Mouse (Mus musculus): ENCODE data around the gene Erp44.

The Erp44 gene

GRCm38 (mm10) chr4:48279498-48280134, at the start of gene Erp44, which contains the start of gene Invs:
TSS of gene Erp44 (minus strand) at chr4:48279558.
TSS of gene Invs (plus strand) at chr4:48279760.
- DNase-seq (ENCODE audit: low spot score in 2 of 2): peak; percentile 89 to 94

GRCm38 (mm10) chr4:48328042-48328441, 48.7 kb upstream of the Erp44 start:
- no peak for DNase-seq (ENCODE audit: low spot score in 2 of 2)

- DNase-seq (ENCODE audit: low spot score in 2 of 2): no peak
These were observed 47.8 kb upstream of the Erp44 start for GRCm38 (mm10) chr4:48327192-48327591.

GRCm38 (mm10) chr4:48322095-48322494, 42.7 kb upstream of the Erp44 start:
- no peak for DNase-seq (ENCODE audit: low spot score in 2 of 2)

GRCm38 (mm10) chr4:48321276-48321675, 41.9 kb upstream of the Erp44 start:
- DNase-seq (ENCODE audit: low spot score in 2 of 2): no peak

GRCm38 (mm10) chr4:48316036-48316435, 36.7 kb upstream of the Erp44 start:
- DNase-seq (ENCODE audit: low spot score in 2 of 2): no peak

- DNase-seq (ENCODE audit: low spot score in 2 of 2): no peak
These were observed 35.5 kb upstream of the Erp44 start for GRCm38 (mm10) chr4:48314814-48315213.

GRCm38 (mm10) chr4:48287086-48287757, 7.9 kb upstream of the Erp44 start:
- no peak for DNase-seq (ENCODE audit: low spot score in 2 of 2)

- no peak for DNase-seq (ENCODE audit: low spot score in 2 of 2)
These were observed 1.8 kb upstream of the Erp44 start for GRCm38 (mm10) chr4:48281121-48281520.

GRCm38 (mm10) chr4:48278757-48279497, 431 bp downstream of the Erp44 start:
- peak; percentile 6 to 26 for DNase-seq (ENCODE audit: low spot score in 2 of 2)

- DNase-seq (ENCODE audit: low spot score in 2 of 2): no peak
These were observed 2.3 kb downstream of the Erp44 start for GRCm38 (mm10) chr4:48277011-48277410.

- no peak for DNase-seq (ENCODE audit: low spot score in 2 of 2)
These were observed 3.6 kb downstream of the Erp44 start for GRCm38 (mm10) chr4:48275736-48276135.

GRCm38 (mm10) chr4:48273119-48273829, 6.1 kb downstream of the Erp44 start:
- no peak for DNase-seq (ENCODE audit: low spot score in 2 of 2)

GRCm38 (mm10) chr4:48271838-48272237, 7.5 kb downstream of the Erp44 start:
- no peak for DNase-seq (ENCODE audit: low spot score in 2 of 2)

GRCm38 (mm10) chr4:48270532-48270931, 8.8 kb downstream of the Erp44 start:
- DNase-seq (ENCODE audit: low spot score in 2 of 2): no peak

GRCm38 (mm10) chr4:48268127-48268526, 11.2 kb downstream of the Erp44 start:
- no peak for DNase-seq (ENCODE audit: low spot score in 2 of 2)

- no peak for DNase-seq (ENCODE audit: low spot score in 2 of 2)
These were observed 11.7 kb downstream of the Erp44 start for GRCm38 (mm10) chr4:48267683-48268082.

- DNase-seq (ENCODE audit: low spot score in 2 of 2): no peak
These were observed 21.3 kb downstream of the Erp44 start for GRCm38 (mm10) chr4:48258045-48258444.

GRCm38 (mm10) chr4:48253266-48253665, 26.1 kb downstream of the Erp44 start:
- DNase-seq (ENCODE audit: low spot score in 2 of 2): no peak

GRCm38 (mm10) chr4:48244280-48244679, 35.1 kb downstream of the Erp44 start:
- DNase-seq (ENCODE audit: low spot score in 2 of 2): no peak

- DNase-seq (ENCODE audit: low spot score in 2 of 2): no peak
These were observed 35.6 kb downstream of the Erp44 start for GRCm38 (mm10) chr4:48243737-48244136.

- no peak for DNase-seq (ENCODE audit: low spot score in 2 of 2)
These were observed 36.9 kb downstream of the Erp44 start for GRCm38 (mm10) chr4:48242482-48242881.
